Mouse (Mus musculus) E14TG2a.4 (cell line): ENCODE data around the gene Cdh18.

Experiments used
- CTCF ChIP-seq: conservative IDR thresholded peaks from 2 replicates; pipeline ENCODE4 v1.5.1; 2014; ENCODE audit warnings: low read length
- NANOG ChIP-seq: IDR thresholded peaks from 2 replicates; pipeline ENCODE4 v1.6.1; 2014; ENCODE audit warnings: borderline replicate concordance, low read length, mixed read lengths
- POU5F1 ChIP-seq: IDR thresholded peaks from 2 replicates; pipeline ENCODE4 v1.6.1; 2014; ENCODE audit warnings: low read length, borderline replicate concordance

- no peak for TF ChIP-seq CTCF
- TF ChIP-seq NANOG, result no peak
- no peak for TF ChIP-seq POU5F1
These were observed 681.8 kb downstream of the Cdh18 start for GRCm38 (mm10) chr15:23230616-23231015.
